25 mouse cellular contexts compared by ENCODE assay signal in genomic region chr7:73872181-73872580, GRCm38 (mm10).
"Had no signal": no experiment of that assay in that cellular context is flagged by ENCODE, and none has a peak within 500 bp of the region (broad histone marks: within the 10 kb centered on the region; RNA-seq: fewer than 3 reads in every experiment).

No protein-coding gene starts in this region.

- DNase-seq: gastrocnemius, postnatal 14 days; gastrocnemius, postnatal 36 days; heart, adult 11 months; heart, adult 2 months; heart, postnatal 14 days; heart, postnatal 36 days; kidney, adult 18-20 months; kidney, adult 8-10 months; kidney, postnatal 10 days; kidney, postnatal 25 days; kidney, postnatal 4 days; left cerebral cortex, postnatal 4 days; liver; liver, embryonic 13.5 days had no signal

- H3K9me3 ChIP-seq: heart, embryonic 13.5 days; heart, embryonic 15.5 days; hindbrain, embryonic 13.5 days; hindbrain, embryonic 15.5 days; intestine, embryonic 15.5 days; limb, embryonic 12.5 days; liver, embryonic 13.5 days; liver, embryonic 15.5 days had no signal

- H3K36me3 ChIP-seq: heart, embryonic 13.5 days; heart, embryonic 15.5 days; hindbrain, embryonic 13.5 days; hindbrain, embryonic 15.5 days; intestine, embryonic 15.5 days; limb, embryonic 12.5 days; liver, embryonic 13.5 days; liver, embryonic 15.5 days had no signal

- H3K27me3 ChIP-seq: heart, embryonic 13.5 days; heart, embryonic 15.5 days; hindbrain, embryonic 13.5 days; hindbrain, embryonic 15.5 days; intestine, embryonic 15.5 days; limb, embryonic 12.5 days; liver, embryonic 13.5 days; liver, embryonic 15.5 days had no signal

- H3K4me2 ChIP-seq: heart, embryonic 11.5 days; heart, embryonic 13.5 days; heart, embryonic 15.5 days; hindbrain, embryonic 13.5 days; hindbrain, embryonic 15.5 days; intestine, embryonic 15.5 days; limb, embryonic 12.5 days; liver, embryonic 13.5 days; liver, embryonic 15.5 days had no signal

- H3K9ac ChIP-seq: heart, embryonic 13.5 days; heart, embryonic 15.5 days; hindbrain, embryonic 13.5 days; hindbrain, embryonic 15.5 days; intestine, embryonic 15.5 days; limb, embryonic 12.5 days; liver, embryonic 13.5 days; liver, embryonic 15.5 days had no signal

- ATAC-seq: hindbrain, postnatal 0 days; intestine, embryonic 15.5 days had no signal

- H3K4me1 ChIP-seq: heart, embryonic 13.5 days; heart, embryonic 15.5 days; hindbrain, embryonic 15.5 days; intestine, embryonic 15.5 days; limb, embryonic 12.5 days; liver, embryonic 13.5 days; liver, embryonic 15.5 days had no signal

- H3K27ac ChIP-seq: heart, adult 2 months; heart, embryonic 13.5 days; heart, embryonic 15.5 days; hindbrain, embryonic 13.5 days; hindbrain, embryonic 15.5 days; hindbrain, postnatal 0 days; intestine, embryonic 15.5 days; layer of hippocampus, adult 2 months; left cerebral cortex, adult 2 months; limb, embryonic 12.5 days; liver, embryonic 13.5 days; liver, embryonic 15.5 days had no signal

- H3K4me3 ChIP-seq: heart, adult 2 months; heart, embryonic 13.5 days; heart, embryonic 15.5 days; hindbrain, embryonic 13.5 days; hindbrain, embryonic 15.5 days; intestine, embryonic 15.5 days; layer of hippocampus, adult 2 months; left cerebral cortex, adult 2 months; limb, embryonic 12.5 days; liver, embryonic 13.5 days; liver, embryonic 15.5 days had no signal
